Mouse (Mus musculus) right cerebral cortex, postnatal 4 days (tissue): ENCODE results near the gene Krt16.

Experiments
- DNase-seq: peaks from one replicate; pipeline ENCODE4 v3.0.0-alpha.2; 2022

The Krt16 gene

DNA sequence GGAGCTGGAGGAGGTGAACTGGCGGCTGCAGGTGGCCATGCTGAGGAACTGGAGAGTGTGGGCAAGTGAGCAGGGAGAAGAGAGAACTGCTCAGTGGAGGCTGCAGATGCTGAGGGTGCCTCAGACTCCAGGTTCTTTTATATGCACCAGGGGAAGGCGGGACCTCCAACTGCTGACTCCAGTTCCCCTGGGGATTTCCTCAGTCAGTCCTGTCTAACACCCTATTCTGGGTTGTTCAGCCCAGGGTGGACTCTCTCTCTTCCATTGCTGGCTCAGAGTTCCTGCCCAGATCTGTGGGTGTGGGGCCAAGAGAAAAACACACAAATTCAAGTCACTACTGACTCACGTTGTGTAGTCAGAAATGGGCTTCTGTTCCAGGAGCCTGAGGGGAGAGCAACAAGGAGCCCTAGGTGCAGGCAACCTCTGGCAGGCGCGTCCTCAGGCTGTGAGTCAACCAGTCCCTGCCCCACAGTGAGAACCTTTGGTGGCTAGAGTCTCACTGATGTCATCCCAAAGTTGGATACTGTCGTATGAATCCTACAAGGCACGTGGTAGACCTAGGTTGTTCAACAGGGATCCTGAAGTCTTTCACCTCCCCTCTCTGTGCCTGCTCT is at the start of gene Krt16:
Krt16 (minus strand) TSS at position 51 of the 614 bp plus-strand sequence.
- DNase-seq, result no peak

DNA sequence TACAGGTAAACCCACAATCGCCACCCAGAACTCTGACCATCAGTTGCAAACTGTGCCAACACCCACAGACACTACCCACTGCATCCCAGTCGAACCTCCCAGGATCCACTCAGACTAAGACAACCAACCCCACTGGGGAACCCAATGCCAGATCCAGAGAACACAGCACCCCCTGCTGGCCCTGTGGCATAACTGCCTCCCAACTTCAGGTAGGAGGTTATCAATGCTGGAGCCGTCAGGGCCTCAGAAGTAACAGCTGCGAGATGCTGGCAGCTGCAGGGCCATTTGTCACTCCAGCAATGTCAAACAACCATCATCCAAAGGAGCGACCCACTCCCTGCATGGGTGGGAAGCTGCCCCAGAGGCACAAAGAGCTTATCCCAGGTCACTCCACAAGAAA is 49.1 kb upstream of the Krt16 start:
- DNase-seq, result peak; percentile 23

DNA sequence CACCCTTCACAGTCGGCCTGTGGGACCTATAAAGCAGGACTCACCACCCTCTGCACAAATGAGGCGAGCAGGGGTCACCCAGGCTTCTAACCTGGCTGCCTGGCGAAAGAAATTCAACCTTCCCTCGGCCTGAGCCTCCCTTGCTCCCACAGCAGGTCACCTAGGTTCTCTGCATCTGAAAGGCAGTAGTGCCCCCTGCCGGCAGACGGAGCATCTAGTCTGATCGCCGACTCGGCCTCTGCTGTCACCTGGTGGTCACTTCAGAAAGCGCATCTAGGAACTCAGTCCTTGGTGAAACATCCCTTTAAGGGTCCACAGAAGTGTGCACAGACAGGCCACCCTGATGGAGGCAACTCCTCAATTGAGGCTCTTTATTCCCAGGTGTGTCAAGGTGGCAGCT is 46.6 kb upstream of the Krt16 start:
- DNase-seq, result peak; percentile 96

DNA sequence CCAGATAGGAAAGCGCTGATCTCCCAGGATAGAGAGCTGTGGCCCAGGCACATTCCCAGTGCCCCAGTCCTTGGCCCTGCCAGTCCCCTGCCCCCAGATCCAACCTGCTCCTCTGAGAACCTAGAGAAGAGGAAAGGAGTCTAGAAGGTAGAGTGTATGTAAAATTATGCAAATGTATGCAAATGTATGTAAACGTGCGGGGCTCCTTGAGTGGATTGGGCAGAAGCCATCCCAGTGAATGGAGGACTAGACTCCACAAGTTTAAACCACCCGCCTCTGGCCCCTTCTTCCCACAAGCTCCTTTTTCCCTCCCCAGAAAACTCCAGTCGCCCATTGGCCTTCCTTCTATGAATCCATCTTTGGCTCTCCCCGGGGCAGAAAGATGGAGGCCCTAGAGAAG is 44.2 kb upstream of the Krt16 start:
- DNase-seq, result no peak

DNA sequence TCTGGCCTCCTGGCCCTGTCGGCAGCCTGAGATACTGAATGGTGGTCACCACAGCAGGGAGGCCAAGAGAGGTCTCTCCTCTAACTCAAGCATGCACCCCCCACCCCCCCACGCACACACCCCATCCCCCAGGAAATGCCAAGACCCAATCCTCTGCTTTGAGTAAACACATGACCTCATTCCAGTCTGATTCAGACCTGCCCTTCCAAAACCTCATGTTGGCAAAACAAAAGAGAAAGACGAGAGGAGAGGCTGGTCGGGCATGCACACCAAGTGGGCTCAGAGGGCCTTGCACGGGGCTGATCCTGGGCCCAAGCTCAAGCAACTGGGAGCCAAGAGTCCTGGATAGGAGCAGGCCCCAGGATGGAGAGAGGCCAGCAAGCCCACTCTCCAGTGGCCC is 41.5 kb upstream of the Krt16 start:
- no peak for DNase-seq

DNA sequence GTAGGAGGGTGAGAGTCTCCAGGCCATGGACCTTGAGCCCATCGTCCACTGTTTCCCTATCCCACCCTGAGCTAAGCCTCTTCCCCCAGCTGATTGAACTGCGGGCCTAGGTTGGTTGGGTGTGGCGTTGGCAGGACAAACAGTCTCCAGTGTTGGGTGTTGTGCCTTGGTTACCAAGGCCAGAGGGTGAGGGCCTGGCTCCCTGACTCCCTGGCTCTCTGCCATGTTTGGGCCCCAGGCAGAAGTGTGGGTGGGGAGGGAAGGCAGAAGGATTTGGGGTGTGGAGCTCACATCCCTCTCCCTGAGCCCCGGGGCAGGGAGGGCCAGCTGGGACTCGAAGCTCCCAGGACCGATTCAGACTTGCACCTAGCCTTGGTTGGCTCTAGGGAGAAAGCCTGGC is 40.2 kb upstream of the Krt16 start:
- no peak for DNase-seq

DNA sequence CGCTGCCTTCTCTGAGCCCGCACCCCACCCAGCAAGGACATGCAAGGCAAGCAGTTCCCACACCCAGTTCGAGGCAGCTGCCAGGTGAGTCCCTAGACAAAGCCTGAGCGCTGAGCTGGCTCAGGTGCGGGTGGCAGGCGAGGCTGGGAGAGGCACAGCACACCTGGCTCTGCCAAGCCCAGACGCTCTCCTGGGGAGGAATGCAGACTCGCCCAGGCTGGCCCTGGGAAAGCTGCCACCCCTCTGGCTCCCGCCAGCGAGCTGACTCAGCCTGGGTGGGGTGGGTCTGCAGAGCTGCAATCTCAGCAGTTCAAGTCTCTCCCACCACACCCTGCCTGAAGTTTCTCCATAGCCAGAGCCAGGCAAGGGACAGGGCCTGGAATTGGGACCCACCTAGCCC is 38.3 kb upstream of the Krt16 start:
- no peak for DNase-seq

DNA sequence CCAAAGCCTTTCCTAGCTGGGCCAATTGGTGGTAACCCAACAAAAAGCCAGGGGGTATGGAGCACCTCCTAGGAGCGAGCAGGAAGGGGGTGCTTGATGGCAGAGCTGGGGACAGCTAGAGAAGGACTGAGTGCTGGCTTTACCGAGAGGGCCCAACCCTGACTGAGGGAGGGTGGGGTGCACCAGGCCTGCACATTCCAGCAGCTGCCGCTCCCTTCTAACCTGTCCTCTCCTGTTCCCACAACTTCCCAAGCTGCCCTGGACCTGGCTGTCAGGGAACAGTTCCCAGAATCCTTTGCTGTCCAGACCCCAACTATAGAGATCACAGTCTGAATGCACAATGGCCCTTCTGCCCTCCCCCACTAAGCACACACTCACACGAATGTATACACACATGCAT is 36.3 kb upstream of the Krt16 start:
- no peak for DNase-seq

DNA sequence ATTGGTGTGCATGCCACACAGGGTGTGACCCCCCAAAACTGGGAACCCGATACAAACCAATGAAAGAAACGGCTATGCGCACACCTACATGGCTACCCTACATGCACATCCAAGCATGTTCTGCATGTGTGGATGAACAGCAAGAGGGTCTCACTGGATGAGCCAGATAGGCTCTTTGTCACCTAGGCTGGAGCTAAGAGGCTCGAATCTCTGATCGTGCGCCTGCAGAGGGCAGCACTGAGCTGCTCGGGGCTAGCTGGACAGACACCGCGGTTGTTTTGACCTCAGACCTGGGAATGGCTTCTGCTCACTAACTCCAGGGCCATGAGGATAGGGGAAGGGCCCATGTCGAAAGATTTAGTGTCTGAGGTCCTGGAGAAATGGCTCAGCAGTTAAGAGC is 33.8 kb upstream of the Krt16 start:
- peak; percentile 84 for DNase-seq

DNA sequence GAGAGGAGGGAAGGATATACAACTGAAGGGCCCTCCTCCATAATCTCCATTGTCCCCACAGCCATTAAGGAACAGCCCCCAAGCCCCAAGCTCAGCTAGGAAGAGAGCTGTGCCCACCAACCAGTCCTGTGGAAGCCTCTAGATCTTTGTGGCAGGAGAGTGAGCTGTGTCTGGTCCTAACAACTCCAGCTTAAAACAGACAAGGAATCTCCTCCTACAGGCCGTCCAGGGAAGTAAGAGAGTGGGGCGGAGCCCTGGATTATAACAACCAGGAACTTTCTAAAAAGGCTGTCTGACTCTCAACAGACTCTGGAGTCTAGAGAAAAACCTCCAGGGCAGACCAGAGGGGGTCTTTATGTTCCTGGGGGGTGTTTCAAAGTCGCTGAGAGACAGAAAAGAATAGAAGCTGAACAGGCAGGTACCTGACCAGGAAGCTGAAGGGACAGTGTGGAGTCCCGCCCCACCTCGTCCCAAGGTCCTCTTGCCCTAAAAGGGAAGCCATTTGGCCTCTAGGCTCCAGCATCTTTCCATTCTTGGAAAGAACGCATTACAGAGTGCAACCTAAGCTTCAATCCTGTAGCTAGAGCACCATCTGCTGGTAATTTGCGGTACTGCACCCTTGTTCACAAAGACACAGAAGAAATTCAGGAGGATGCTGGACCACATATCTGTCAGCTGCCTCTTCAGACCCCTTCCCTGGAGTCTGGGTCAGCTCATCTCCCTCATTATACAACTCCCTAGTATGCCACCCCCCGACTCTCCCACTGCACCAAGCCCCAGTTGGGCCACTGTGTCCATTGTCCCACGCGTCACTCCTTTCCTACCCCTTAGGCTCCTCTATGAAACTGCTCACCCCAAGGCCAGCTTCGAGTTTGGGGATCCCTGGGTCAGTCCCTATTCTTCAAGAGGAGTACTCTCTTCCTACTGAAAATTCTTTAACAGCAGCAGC is 33.2 kb upstream of the Krt16 start:
- DNase-seq, result peak; percentile 98

DNA sequence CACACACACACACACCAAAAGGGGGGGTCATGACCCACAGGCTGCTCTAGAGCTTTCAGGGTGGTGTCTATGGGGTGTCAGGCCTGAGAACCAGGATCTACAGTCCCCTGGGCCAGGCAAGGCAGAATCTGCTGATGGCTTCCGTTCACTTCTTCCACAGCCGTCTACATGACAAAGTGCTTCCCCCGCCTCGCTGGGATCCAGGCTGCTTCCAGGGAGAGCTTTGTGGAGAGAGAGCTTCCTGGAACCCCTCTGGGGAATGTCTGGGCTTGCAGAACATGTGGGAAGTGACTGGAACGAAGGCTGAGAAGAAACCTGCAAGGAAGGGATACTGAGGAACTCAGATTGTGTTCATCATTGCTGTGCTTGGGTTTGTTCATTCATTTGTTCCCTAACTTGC is 30.1 kb upstream of the Krt16 start:
- no peak for DNase-seq

DNA sequence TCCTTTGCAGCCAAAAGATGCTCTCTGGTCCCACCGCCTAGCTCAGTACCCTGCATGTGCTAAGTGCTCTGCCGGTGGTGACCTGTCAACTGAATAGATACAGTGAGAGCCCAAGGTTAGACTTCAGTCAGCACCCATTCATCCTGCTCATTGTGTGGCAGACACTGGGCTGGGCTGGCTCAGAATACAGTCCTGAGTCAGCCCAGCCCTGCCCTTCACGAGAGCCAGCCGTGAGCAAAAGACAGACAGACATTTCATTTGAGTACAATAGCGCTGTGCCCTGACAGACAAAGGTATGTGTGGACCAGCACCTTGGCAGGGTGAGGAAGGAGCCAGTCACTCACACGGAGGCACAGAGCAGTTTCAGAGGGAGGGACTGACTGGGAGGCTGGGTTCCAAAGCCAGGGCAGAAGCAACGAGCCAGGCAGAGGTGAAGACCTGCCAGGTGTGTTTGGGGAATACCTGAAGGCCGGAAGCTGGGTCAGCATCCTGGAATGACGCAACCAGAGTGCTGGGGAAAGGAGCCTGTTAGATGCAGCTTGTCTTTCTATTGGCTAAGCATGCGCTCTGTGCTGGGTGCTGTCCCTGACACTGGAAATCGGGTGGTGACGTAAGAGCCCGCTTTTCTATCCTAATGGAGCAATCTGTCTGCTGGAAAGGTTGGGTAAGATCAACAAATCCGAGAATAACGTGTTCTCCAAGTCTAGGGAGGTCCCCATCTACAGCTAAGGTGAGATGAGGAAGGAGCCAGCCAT is 29.2 kb upstream of the Krt16 start:
- DNase-seq, result no peak

DNA sequence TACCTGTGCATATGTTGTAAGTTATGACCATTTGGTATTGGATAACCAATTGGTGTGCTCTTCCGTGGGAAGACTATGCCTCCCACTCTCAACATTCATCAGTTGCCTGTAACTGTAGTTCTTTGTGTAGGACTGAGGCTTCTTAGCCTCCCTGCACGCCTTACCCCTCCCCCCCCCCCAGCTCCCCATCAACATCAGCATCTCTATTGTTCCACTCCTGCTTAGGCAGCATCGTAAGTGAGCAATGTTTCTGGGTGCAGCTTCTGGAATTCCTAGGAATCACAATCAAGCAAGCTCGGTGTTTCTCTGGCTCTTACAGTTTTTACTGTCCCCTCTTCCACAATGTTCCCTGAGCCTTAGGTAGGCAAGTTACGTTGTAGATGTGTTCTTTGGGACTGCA is 26.8 kb upstream of the Krt16 start:
- no peak for DNase-seq

DNA sequence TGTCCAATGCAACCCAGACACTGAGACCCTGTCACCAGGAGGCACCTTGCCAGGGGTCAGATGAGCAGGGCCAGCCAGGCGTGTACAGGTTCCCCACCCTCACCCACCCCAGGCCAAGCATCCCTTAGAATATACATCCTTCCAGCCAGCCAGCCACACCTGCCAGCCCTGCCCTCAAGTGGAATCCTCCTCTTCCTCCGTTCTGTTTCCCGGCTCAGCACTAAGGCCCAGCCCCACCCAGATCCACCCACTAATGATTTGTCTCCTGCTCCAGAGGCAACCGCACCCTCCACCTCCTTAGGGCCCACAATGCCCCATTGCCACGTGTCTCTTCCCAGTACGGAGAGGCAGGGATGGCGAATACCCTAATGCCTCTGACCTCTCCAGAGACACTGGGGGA is 26.0 kb upstream of the Krt16 start:
- no peak for DNase-seq

DNA sequence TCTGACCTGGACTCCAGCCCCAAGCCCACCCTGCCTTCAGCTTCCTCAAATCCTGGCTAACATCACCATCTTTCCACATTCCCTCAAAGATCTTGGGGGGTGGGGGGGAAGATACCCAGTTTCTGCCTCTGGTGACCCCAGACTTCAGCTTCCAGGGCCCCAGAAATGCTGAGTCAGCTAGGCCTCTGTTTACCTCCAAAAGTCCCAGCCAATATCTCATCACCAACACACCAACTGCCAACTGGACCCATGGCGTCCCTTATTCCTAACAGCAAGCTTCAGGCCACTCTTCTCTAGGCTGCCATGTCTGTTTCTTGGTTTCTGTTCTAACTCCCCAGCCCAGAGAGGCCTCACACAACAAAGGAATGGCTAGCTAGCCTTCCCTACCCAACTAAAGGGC is 23.2 kb upstream of the Krt16 start:
- DNase-seq, result no peak

DNA sequence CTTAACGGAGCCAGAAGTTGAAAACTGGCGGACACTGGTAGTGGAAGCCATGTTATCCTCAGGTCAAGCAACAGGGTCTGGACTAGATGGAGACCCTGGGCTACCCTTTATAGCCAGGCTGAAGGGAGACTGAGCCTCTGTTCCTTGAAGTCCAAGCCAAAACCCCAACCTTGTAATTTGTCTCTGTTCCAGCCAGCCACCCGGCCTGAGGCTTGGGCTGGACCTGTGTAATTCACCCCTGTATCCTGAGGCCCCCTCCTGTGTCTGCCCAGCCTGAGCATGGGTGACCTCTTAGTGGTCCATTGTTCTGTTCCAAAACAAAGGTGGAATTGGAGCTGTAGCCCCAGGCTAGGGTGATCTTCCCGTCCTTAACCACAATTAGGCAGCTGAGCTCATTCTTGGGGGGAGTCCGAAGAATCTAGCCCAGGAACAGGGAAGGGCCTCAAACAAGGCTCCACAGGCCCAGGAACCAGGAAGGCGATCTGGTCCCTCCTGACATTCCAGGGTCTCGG is 21.2 kb upstream of the Krt16 start, which contains the start of gene Krt42:
Krt42 (minus strand) TSS at position 51 of the 512 bp plus-strand sequence.
- no peak for DNase-seq

DNA sequence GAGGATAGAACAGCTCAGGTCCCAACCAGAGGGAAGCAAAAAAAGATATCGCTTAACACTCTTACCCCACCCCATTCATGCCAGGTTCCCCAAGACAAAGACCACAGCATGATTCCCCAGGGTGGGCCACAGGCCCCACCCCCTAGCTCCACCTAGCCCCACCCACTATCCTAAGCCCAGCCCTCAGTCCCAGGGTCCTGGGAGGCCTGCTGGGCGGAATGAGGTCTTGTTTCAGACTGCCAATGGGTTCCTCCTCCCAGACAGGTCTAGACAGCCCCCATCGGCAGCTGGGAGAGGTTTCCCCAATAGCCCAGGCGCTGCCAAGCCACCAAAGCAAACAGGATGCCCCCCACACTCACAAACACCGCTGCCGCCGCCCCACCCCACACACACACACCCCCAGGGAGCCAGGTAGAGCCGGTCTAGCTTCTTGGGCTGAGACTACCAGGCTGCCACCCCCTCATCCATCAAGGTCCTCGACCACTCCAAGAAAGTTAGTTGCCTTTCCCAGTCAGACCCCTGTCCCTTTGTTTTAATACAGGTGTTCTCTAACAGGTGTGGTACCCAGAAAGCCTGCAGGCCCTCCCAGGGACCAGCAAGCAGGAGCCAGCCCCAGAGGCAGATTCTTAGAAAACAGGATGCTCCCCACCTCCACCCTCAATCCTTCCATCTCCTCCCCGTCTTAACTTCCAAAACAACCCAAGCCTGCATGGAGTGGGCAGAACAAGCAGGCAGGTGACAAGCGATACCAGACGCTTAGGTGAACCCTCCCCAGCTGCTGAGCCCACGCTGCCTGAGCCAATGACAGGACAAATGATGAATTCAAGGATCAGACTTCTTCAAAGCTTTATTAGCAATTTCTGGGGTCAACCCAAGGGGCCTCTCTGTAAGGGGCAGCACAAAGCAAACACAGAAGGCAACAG is 13.6 kb upstream of the Krt16 start:
- DNase-seq, result no peak

DNA sequence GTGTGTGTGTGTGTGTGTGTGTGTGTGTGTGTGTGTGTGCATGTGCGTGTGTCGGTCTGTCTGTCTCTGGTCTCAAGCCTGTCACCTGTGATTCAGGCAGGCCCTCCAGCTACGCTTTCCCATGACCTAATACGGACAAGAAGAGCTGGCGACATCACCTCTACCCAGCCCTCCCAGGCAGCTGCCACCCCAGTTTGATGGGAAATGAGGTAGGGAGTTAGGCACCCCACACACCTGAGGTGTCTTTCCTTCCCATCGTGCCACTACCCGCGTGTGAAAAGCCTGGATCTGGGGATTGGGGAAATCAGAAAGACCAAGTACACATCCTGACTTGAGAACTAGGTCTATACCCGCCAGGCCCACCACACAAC is 12.5 kb upstream of the Krt16 start:
- DNase-seq, result no peak

DNA sequence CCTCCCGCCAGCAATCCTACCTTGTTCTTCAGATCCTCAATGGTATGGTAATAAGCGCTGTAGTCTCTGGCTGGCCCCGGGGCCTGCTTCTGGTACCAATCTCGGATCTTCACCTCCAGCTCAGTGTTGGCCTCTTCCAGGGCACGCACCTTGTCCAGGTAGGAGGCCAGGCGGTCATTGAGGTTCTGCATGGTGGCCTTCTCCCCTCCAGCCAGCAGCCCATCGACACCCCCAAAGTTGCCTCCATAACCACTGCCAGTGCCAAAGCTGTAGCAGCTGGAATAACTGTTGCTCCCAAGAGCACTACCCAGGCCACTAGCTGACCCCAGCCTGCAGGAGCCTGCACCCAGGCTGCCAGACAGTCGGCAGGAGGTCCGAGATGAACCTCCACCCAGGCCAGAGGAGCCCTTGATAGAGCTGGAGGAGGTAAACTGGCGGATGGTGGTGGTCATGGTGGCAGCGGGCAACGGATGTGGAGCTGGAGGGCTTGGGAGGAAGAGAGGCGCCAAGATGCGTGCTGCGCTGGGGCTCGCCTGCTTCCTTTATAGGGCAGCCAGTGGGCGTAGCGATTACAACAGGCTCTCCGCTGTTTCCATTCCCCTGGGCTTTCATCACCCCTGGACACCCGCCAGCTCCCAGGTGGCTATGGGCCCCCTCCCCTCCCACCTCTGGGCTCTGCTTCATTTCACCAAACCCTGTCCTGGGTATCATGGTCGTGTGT is 12.0 kb upstream of the Krt16 start, which contains the start of gene Krt17:
Krt17 (minus strand) TSS at position 516 of the 721 bp plus-strand sequence.
- no peak for DNase-seq

DNA sequence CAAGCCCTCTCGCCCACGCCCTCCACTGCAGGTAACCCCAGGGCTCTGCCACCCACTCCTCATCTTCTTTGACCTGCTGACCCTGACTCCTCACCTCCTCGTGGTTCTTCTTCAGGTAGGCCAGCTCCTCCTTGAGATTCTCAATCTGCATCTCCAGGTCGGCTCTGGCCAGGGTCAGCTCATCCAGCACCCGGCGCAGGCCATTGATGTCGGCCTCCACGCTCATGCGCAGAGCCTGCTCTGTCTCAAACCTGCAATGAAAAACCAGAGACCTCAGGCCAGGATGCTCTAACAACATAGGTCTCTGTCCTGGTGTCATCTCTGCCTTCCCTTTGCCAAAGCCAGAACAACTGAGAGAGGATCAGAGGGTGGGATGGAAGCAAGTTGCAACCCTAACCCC is 10.4 kb upstream of the Krt16 start:
- DNase-seq, result no peak

DNA sequence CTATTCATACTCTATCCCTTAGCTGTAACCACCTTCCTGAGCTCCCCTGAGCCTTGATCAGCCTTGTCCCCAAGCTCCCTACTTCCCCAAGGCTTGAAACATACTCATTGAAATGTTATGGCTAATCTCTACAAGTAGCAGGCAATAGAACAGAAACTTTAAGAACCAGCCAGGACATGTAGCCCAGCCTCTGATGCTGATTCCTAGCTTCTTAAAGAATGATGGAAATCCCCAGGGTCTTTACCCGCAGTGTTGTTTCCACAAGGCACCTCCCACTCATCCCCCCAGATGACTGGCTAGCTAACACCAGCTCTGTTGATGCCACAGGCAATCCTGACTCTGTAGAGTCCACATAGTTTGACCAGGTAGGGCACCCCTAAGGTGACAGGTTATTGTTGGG is 9.3 kb upstream of the Krt16 start:
- DNase-seq, result no peak

DNA sequence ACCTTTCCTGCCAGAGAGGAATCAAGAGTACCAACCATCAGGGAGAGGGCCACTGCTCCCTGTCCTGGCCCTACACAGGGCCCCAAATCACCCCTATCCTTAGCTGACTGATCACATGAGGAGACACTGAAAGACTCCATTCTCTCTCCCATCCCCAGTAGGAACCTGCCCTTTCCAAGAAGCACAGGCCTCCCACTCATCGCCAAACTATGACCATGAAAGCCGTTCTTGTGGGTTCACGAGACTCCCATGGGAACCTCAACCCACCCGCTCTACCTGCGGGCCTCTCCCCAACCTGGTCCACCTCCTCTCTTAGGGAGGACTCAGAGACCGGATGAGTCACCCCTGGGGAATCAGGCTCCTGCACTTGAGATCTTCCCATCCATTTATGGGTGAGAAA is 6.8 kb upstream of the Krt16 start:
- no peak for DNase-seq
